Mouse (Mus musculus) bone marrow macrophage, adult 2 months (primary cell): Measurements from ENCODE around the gene Eln. TPM values are rescaled to one million over a fixed set of nuclear protein-coding genes. Genes with fewer than 3 reads are reported as not detected.

Experiments
- H3K27ac ChIP-seq: 2 replicates; pipeline ENCODE4 v1.5.1; 2012; ENCODE audit warnings: low read depth, low read length; ENCODE audit not compliant: insufficient read depth
- H3K4me1 ChIP-seq: 2 replicates; pipeline ENCODE4 v1.6.1; 2012; ENCODE audit warnings: low read length; ENCODE audit not compliant: control insufficient read depth, insufficient read depth
- H3K4me3 ChIP-seq: 2 replicates; pipeline ENCODE4 v1.5.1; 2012; ENCODE audit warnings: mild to moderate bottlenecking, low read length, moderate library complexity; ENCODE audit not compliant: insufficient read depth
- CTCF ChIP-seq: IDR thresholded peaks from 2 replicates; pipeline ENCODE4 v1.5.1; 2012; ENCODE audit warnings: low read depth, mild to moderate bottlenecking, low read length, moderate library complexity
- POLR2A ChIP-seq: IDR thresholded peaks from 2 replicates; pipeline ENCODE4 v1.6.1; 2012; ENCODE audit warnings: mild to moderate bottlenecking, low read depth, low read length, borderline replicate concordance
- polyA plus RNA-seq: library from polyadenylated mRNA; stranded (reverse); fragments of >200 nt; gene quantifications from 2 replicates; pipeline ENCODE4 v1.2.4, GENCODE M21; 2012; ENCODE audit not compliant: missing spikeins, insufficient read depth, insufficient read length

Eln gene
- polyA plus RNA-seq, 1 experiment, result not detected

DNA sequence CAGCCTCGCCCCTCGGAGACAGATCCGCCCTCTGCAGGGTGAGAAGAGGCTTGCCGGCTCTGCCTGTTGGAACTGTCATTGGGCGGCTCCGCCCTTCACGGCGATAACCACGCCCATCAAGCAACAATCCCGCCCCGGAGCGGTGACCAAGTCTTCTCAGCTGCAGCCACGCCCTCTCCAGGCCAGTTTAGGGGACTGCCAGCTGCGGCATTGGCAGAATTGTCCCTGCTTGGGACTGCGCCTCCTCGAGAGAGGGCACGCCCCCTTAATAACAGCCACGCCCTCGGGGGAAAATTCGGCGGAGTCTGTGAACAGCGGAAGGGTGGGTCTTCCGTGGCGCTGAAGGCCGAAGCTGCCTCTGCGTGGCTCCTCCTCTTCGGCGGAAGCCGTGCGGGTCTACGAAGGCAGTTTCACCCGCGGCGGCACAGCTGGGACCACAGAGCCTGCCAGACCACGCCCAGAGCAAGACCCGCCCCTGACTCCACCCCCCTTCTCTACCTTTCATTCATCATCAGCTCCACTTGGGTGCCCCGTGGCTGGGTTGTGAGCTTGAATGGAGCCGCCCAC is 58.3 kb downstream of the Eln start:
- no peak for TF ChIP-seq POLR2A
- TF ChIP-seq CTCF, result no peak
- peak overlapping the region; percentile 54 for H3K4me3 ChIP-seq
- H3K4me1 ChIP-seq, result peaks cover 10% of the 10 kb centered on the region
- H3K27ac ChIP-seq, result peak overlapping the region; percentile 19

DNA sequence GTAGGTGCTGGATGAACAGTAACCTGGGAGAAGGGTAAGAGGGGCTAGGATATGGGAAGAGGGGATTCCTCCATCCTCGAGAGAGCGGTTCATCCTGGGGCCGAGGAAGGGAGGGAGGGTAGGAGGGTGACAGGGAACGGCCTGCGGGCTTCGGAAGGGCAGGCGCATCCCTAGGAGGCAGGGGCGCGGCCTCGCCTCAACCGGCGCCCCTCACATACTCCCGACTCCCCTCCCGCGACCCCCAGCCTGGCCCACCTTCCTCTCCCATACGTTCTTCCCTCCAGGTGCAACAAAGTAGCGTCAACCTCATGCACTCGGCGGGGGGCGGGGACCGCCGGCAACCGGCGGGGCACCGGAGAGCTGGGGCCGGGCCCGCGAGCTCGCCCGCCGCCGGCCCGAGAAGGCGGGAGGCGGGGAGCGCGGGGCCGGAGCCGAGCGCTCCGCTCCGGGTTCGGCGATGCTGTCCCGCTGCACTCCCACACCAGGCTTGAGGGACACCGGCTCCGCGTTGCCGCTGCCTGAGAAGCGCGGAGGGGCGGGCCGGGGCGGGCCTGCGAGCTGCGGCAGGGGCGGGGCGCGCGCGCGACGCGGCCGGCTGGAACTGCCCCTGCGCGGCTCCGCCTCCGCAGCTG is 58.9 kb downstream of the Eln start, which contains the start of gene Limk1:
Gene Limk1, minus strand, starts transcription at position 513 of the 632 bp plus-strand sequence.
- Histone ChIP-seq H3K4me3 (peak within 1 kb of the TSS; percentile 74), H3K27ac (peak within 1 kb of the TSS; percentile 19), H3K4me1 (peaks cover 10% of the 10 kb centered on the region)
- TF ChIP-seq CTCF, result no peak
- TF ChIP-seq POLR2A, result no peak

DNA sequence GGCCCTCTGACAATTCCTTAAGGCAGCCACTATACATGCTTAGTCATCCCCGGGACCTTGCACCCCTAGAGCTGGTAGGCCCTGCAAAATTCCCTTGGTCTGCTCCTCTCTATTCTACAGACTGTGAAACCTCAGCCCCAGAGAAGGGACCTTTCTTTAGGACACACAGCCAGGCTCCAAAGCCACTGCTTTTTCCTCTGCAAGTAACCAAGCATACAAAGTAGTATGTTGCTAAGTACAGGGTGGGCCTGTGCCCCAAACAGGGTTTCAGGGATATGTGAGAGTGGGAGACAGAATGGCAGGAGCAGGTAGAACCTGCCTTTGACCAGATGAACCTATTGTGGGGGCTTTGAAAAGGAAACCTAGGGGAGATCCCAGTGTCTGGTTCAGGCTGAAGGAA is 59.9 kb downstream of the Eln start:
- H3K4me3 ChIP-seq, result no peak overlapping the region
- no peak for TF ChIP-seq POLR2A
- no peak for TF ChIP-seq CTCF
- H3K27ac ChIP-seq, result no peak overlapping the region

DNA sequence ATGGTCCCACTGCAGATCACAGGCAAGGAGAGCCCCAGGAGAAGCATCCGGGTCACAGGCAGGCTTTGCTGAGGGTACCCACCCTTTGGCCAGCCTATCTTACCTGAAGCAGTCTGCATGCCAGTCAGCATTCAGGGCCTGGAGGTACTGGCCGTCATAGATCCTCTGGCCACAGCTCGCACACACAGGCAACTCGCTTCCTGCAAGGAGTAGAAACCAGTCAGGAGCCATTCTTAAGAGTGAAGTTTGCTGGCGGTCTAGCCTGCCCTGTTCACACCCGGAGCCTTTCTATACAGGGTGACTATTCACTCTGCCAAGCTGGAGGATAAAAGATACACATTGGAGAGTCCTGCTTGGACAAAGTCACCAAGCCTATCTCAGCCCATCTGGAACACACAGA is 60.6 kb downstream of the Eln start:
- H3K4me3 ChIP-seq, result no peak overlapping the region
- peaks cover 10% of the 10 kb centered on the region for H3K4me1 ChIP-seq
- TF ChIP-seq CTCF (no peak), POLR2A (no peak)
- H3K27ac ChIP-seq, result no peak overlapping the region

More for the DNA sequence above, 59.9 kb downstream of the Eln start:
- H3K4me1 ChIP-seq, result peaks cover 10% of the 10 kb centered on the region

DNA sequence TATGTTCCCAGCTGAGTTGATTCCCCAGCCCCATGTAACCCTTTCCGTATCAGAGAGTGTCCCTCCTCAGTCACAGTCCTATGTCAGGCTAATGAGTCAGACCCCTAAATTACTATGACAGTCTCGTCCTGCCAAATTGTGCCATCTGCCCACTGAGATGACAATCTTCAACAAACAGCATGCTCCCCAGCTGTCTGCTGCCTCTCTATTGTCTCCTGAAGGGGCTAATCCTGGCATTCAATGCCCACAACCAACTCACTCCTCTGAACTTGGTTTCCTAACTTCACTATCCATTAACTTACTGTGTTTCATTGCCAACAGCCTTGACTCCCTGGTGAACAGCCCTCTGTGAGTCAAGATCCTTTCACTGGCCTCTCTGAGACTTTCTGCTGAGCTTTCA is 62.7 kb downstream of the Eln start:
- peaks cover 1% of the 10 kb centered on the region for H3K4me1 ChIP-seq
- H3K4me3 ChIP-seq, result no peak overlapping the region
- H3K27ac ChIP-seq, result no peak overlapping the region
- TF ChIP-seq CTCF (no peak), POLR2A (no peak)

DNA sequence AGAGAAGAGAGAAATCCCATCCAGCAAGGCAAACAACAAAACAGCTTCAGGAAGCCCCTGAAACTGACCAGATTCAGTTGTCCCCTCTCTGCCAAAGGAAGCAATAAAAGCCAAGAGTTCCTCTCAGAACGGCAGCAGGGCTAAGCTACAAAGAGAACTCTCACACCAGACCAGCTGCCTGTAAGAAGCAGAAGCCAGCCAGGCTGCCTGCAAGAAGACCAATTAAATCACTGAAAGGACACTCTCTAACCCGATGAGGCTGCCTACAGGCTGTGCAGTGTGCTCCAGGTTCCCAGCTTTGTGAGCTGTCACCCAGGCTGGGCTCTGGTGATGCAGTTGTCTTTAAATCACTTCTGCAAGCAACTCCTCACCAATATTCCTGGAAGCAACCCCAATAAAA is 63.3 kb downstream of the Eln start:
- Histone ChIP-seq H3K27ac (no peak overlapping the region), H3K4me3 (no peak overlapping the region)
- no peak for TF ChIP-seq CTCF
- no peak for TF ChIP-seq POLR2A

DNA sequence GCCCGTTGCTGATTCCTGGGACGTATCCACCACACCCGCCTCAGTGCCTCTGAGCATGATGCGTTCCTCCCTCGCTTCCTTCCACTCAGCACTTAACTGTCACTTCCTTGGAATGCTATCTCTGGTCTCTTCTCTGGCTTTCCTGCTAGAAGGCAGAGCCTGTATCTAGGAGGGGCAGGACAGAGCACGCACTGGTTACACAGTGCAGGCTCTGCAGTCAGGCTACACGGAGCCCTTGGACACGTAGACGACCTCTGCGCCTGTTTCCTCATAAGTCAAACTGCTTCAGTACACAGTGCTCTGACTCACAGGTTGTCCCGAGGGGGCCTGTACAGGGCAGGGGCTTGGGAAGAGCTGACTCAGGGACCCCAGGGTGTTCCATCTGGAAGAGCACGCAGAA is 66.9 kb downstream of the Eln start:
- Histone ChIP-seq H3K27ac (no peak overlapping the region), H3K4me3 (no peak overlapping the region), H3K4me1 (peaks cover 24% of the 10 kb centered on the region)
- TF ChIP-seq CTCF (no peak), POLR2A (no peak)

More for the DNA sequence above, 63.3 kb downstream of the Eln start:
- H3K4me1 ChIP-seq, result peaks cover 4% of the 10 kb centered on the region; the same call in 1 of the 2 replicates

DNA sequence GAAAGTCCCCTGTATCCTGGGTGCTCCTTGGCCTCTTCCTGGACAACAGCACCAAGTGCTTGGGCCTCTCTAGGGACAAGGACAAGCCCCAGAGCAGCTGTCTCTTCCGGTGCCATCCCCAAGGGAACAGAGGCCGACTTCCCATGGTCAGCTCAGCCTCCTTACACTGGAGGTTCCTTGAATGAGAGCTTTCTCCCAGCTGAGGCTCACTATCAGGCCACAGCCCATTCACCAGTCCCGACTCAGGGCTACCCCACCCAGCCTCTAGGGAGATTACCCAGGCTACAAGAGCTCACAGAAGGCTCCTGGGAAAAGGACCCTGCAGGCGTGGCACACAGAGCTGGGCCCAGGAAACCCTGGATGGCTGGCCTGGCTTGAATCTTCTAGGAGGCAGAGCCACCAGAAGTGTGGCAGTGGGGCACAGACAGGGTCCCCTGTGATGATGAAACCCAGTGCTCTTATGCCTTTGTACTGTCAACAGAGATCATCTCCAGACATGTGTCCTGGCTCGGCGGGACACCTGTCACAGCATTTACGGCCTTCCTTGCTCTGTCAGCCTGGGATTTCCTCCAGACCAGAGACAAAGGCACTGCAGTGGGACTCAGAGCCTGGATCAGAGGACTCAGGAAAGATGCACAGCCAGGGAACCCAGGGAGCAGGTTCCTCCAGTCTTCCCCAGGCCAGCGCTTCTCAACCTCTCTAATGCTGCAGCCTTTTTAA is 68.1 kb downstream of the Eln start:
- no peak for TF ChIP-seq POLR2A
- no peak for TF ChIP-seq CTCF
- Histone ChIP-seq H3K4me1 (peaks cover 24% of the 10 kb centered on the region), H3K4me3 (no peak overlapping the region), H3K27ac (no peak overlapping the region)

DNA sequence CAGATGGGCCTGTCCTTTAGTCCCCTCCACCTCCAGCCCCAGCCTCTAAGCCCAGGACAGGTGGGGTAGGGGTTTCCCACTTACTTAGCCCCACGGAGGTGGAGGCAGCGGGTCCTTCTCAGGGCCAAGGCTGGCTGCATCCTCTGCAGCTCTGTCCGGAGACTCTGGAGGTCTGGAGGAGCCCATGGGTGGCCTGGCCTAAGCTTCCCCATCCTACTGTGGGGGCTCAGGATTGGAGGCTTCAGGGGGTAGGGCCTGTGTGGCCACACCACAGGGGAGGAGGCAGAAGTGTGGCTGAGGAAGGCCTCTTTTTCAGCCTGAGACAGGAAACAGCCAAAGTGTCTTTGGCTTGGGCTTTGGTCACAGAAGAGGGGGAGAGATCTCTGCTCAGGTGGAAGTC is 69.1 kb downstream of the Eln start:
- Histone ChIP-seq H3K27ac (peak overlapping the region; percentile 57), H3K4me1 (peaks cover 24% of the 10 kb centered on the region)

DNA sequence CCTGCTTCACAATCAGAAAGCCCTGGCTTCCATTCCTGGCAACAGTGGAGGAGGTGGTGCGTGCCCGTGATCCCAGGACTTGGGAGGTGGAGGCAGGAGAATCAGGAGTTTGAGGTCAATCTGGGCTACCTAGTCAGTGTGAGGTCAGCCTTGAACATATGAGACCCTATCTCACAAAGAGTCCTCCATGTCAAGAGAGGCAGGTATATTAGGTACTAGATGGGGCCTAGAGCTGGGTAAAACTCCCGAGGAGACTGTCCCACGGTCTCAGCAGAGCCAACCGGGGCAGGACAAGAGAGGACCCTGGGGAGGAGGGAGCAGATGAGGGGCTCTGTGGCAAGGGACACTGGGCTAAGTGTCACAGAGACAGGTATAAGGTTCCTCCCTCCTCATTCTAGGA is 69.6 kb downstream of the Eln start:
- TF ChIP-seq POLR2A (no peak), CTCF (no peak)
- peak overlapping the region; percentile 67 for H3K4me3 ChIP-seq

More for the DNA sequence above, 69.1 kb downstream of the Eln start:
- TF ChIP-seq POLR2A (peak; percentile 87; the same call in 1 of the 2 replicates), CTCF (no peak)
- peak overlapping the region; percentile 67 for H3K4me3 ChIP-seq

More for the DNA sequence above, 69.6 kb downstream of the Eln start:
- Histone ChIP-seq H3K27ac (peak overlapping the region; percentile 57), H3K4me1 (peaks cover 24% of the 10 kb centered on the region)
